Mouse (Mus musculus) heart, embryonic 15.5 days (tissue): ENCODE data around the gene Hcrtr2. TPM values are rescaled to one million over a fixed set of nuclear protein-coding genes. Genes with fewer than 3 reads are reported as not detected.

Experiments used
- ATAC-seq: fragments of 200-750 bp; cut with Nextera tagmentation; replicated peaks from 2 replicates; pipeline ENCODE4 v1.8.0; 2017; ENCODE audit warnings: low read depth, moderate TSS enrichment; ENCODE audit not compliant: insufficient number of reproducible peaks, insufficient read depth, low FRiP score
- H3K27ac ChIP-seq: fragments of 300-500 bp; sonication (generic); 2 replicates; pipeline ENCODE4 v1.5.1; 2015; ENCODE audit warnings: mild to moderate bottlenecking, inconsistent platforms
- H3K27me3 ChIP-seq: fragments of 300-500 bp; sonication (generic); 2 replicates; pipeline ENCODE4 v1.6.1; 2015; ENCODE audit warnings: inconsistent platforms
- H3K36me3 ChIP-seq: fragments of 300-500 bp; sonication (generic); 2 replicates; pipeline ENCODE4 v1.6.1; 2015; ENCODE audit warnings: mild to moderate bottlenecking, inconsistent platforms
- H3K4me1 ChIP-seq: fragments of 300-500 bp; sonication (generic); replicated peaks from 2 replicates; pipeline ENCODE4 v1.6.1; 2015; ENCODE audit warnings: inconsistent platforms
- H3K4me2 ChIP-seq: fragments of 300-500 bp; sonication (generic); 2 replicates; pipeline ENCODE4 v1.6.1; 2015; ENCODE audit warnings: inconsistent platforms, mild to moderate bottlenecking, moderate library complexity
- H3K4me3 ChIP-seq: fragments of 300-500 bp; sonication (generic); 2 replicates; pipeline ENCODE4 v1.5.1; 2015; ENCODE audit warnings: mild to moderate bottlenecking, inconsistent platforms
- H3K9ac ChIP-seq: fragments of 300-500 bp; sonication (generic); 2 replicates; pipeline ENCODE4 v1.6.1; 2015; ENCODE audit warnings: mild to moderate bottlenecking, inconsistent platforms
- H3K9me3 ChIP-seq: fragments of 300-500 bp; sonication (generic); replicated peaks from 2 replicates; pipeline ENCODE4 v1.6.1; 2016; ENCODE audit warnings: inconsistent platforms
- WGBS: fragments of 180-500 bp; shearing (Covaris S2); methylation state at CpG from one replicate; pipeline ENCODE4 v1.1.7; 2015; ENCODE audit warnings: mixed read lengths; 5-methylcytosine and 5-hydroxymethylcytosine counted together
- polyA plus RNA-seq: library from polyadenylated mRNA; unstranded; fragments of >200 nt; fragmentation: Nextera tagmentation; extraction: Ambion mirVana; gene quantifications from 2 replicates; pipeline ENCODE4 v1.2.1, GENCODE M21; 2015

Gene Hcrtr2
- polyA plus RNA-seq, 1 experiment from 2014 or later = 0.05 TPM

DNA sequence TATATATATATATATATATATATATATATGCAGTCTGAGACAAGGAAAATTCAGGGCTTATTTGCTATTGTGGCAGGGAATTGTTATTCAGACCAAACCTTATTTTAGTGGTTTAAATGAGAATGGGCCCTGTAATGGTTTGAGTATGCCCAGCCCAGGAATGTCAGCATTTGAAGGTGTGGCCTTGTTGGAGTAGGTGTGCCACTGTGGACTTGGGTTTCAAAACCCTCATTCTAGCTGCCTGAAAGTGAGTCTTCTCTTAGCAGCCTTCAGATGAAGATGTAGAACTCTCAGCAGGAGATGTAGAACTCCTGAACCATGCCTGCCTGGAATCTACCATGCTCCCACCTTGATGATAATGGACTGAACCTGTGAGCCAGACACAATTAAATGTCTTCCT lies 9.7 kb downstream of the Hcrtr2 start:
- no peaks in the 10 kb centered on the region for H3K9me3 ChIP-seq
- H3K4me1 ChIP-seq = no peaks in the 10 kb centered on the region
- H3K27me3 ChIP-seq = no peaks in the 10 kb centered on the region
- H3K27ac ChIP-seq = no peak overlapping the region
- no peak overlapping the region for H3K9ac ChIP-seq
- ATAC-seq = no peak
- H3K4me3 ChIP-seq = no peak overlapping the region
- no peaks in the 10 kb centered on the region for H3K36me3 ChIP-seq
- H3K4me2 ChIP-seq = no peak overlapping the region

DNA sequence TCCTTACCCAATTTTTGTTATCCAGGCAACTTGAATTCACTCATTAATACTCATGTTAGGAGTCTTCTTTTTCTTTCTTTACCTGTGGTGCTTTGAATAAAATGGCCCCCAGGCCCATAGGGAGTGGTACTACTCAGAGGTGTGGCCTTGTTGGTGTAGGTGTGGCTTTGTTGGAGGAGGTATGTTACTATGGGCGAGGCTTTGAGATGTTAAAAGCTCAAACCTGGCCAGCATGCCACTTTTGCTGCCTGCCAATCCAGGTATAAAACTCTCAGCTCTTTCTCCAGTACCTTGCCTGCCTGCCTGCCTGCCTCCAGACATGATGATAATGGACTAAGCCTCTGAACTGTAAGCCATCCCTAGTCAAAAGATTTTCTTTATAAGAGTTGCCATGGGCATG lies 11.4 kb downstream of the Hcrtr2 start:
- no peaks in the 10 kb centered on the region for H3K36me3 ChIP-seq
- no peak overlapping the region for H3K27ac ChIP-seq
- H3K9ac ChIP-seq = no peak overlapping the region
- no peaks in the 10 kb centered on the region for H3K27me3 ChIP-seq
- no peaks in the 10 kb centered on the region for H3K9me3 ChIP-seq
- ATAC-seq = no peak
- no peak overlapping the region for H3K4me3 ChIP-seq
- H3K4me1 ChIP-seq = no peaks in the 10 kb centered on the region
- WGBS = 35% methylated on average over 1 of the region's 1 CpGs
- H3K4me2 ChIP-seq = no peak overlapping the region

DNA sequence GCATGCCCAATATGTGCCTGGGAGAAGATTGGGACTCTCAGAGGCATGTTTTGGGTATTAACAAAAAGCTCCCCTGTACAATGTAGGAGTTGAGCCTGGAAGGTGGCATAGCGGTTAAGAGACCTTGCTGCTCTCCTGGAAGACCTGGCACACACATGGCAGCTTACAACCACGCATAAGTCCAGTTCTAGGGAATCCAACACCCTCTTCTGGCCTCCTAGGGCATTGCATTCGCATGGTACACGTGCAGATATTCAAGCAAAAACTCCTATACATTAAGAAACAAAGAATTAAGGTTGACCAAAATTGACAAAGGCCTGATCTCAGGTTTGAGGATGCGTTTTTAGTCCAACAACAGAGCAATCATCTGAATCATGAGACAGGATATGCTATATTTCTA lies 32.3 kb downstream of the Hcrtr2 start:
- no peak overlapping the region for H3K27ac ChIP-seq
- no peaks in the 10 kb centered on the region for H3K9me3 ChIP-seq
- H3K36me3 ChIP-seq = no peaks in the 10 kb centered on the region
- 66% methylated on average over 5 of the region's 5 CpGs for WGBS
- no peak overlapping the region for H3K4me2 ChIP-seq
- ATAC-seq = no peak
- H3K27me3 ChIP-seq = no peaks in the 10 kb centered on the region
- H3K4me1 ChIP-seq = no peaks in the 10 kb centered on the region
- no peak overlapping the region for H3K4me3 ChIP-seq
- no peak overlapping the region for H3K9ac ChIP-seq

DNA sequence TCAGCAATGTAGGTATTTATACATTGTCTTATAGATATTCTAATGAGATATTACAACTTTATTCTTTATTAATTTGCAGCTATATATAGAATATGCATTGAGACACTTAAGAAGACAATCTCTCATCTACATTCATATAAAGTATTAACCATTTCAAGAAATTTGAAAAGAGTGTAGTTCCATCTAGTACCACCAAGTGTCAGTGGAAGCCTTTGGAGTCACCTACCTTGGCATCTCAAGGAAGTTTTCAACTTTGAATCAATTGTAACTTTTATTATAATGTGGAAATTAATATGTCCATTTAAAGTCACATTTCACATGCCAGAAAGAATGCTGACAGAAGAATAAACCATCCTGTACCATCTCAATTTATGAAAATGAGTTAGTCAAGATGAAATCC lies 52.8 kb downstream of the Hcrtr2 start:
- Histone ChIP-seq H3K4me1 (no peaks in the 10 kb centered on the region), H3K27me3 (no peaks in the 10 kb centered on the region), H3K27ac (no peak overlapping the region), H3K4me3 (no peak overlapping the region), H3K9me3 (no peaks in the 10 kb centered on the region), H3K9ac (no peak overlapping the region), H3K36me3 (no peaks in the 10 kb centered on the region), H3K4me2 (no peak overlapping the region)
- ATAC-seq = no peak

DNA sequence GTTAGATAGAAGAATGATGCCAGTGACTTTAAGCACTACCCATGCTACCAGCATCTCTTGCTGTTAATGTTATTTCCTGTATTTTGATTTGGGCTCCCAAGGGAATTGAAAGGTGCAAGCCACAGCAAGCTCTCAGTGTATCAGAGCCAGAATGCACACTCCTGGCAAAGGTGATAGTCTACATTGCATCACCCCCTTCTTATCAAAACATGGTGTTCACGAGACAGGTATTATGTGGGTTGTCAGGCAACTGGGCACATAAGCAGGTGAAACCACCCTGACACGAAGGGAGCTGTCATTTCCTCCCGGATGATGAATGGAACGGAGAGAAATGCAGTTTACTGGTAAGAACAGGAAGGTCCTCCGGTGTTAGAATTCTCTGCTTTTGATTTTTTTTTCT lies 65.9 kb downstream of the Hcrtr2 start:
- WGBS = 72% methylated on average over 5 of the region's 5 CpGs
- no peak for ATAC-seq
- H3K4me2 ChIP-seq = no peak overlapping the region

DNA sequence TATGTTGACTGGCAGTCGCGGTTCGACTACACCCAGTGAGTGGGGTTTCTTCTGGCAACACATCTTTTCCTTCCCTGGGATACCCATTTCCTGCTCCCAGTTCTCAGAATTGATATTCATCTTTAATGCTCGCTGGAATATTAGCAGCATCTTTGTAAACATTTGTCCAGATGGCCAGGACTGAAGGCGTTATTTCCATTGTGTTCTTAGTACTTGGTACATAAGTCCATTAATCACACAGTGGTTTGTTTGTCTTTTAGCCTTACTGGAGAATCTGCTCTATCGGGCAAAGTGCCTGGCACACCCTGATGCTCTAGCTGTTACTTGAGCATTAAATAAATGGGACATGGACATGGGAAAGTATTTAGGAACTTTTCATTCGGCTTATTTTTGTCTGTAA lies 71.1 kb downstream of the Hcrtr2 start:
- WGBS = 79% methylated on average over 7 of the region's 7 CpGs
- H3K27me3 ChIP-seq = no peaks in the 10 kb centered on the region

More for the DNA sequence above, 65.9 kb downstream of the Hcrtr2 start:
- no peak overlapping the region for H3K27ac ChIP-seq
- H3K27me3 ChIP-seq = no peaks in the 10 kb centered on the region
- H3K4me3 ChIP-seq = no peak overlapping the region
- no peaks in the 10 kb centered on the region for H3K36me3 ChIP-seq
- H3K9me3 ChIP-seq = no peaks in the 10 kb centered on the region
- no peaks in the 10 kb centered on the region for H3K4me1 ChIP-seq
- H3K9ac ChIP-seq = no peak overlapping the region

DNA sequence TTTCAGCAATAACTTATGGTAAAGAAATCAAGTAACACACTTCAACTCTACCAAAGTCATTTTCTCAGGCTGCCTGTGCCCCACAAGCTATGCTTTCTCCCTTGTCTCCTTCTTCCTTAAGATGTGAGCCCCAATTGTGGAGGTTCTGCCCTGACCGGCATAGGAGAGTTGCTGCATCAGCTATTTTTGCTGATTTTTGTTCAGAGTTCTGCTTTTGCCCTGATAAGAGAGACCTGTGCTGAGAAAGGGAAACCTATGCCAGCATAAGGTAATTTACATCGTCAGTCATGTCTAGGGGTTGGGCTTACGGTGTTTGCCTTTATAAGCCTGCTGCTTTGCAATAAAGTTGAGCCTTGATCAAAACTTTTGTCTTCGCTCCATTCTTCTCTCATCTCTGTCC lies 71.5 kb downstream of the Hcrtr2 start:
- Histone ChIP-seq H3K36me3 (no peaks in the 10 kb centered on the region), H3K27ac (no peak overlapping the region), H3K4me1 (no peaks in the 10 kb centered on the region), H3K9me3 (no peaks in the 10 kb centered on the region), H3K27me3 (no peaks in the 10 kb centered on the region), H3K9ac (no peak overlapping the region), H3K4me3 (no peak overlapping the region), H3K4me2 (no peak overlapping the region)
- WGBS = 84% methylated on average over 4 of the region's 4 CpGs
- ATAC-seq = no peak

More for the DNA sequence above, 71.1 kb downstream of the Hcrtr2 start:
- Histone ChIP-seq H3K4me2 (no peak overlapping the region), H3K27ac (no peak overlapping the region), H3K9me3 (no peaks in the 10 kb centered on the region), H3K9ac (no peak overlapping the region), H3K4me3 (no peak overlapping the region), H3K36me3 (no peaks in the 10 kb centered on the region), H3K4me1 (no peaks in the 10 kb centered on the region)
- no peak for ATAC-seq

DNA sequence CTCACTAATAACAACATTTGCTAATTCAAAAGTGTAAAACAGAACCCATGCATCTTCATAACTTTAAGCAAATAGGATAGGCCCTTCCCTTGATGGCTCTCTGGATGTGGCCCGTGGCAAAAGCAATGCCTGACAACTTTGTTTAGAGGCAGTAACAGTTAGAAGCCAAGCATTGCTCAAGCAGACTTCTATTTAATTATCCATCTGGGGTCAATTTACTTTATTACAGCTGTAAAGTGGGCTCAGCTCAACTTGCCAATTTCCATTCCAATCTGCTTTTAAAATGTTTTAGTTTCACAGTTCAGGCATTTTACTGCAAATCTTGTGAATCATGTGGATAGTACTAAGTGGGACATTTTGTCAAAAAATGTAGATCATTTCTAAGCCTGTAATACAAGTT lies 81.3 kb downstream of the Hcrtr2 start:
- Histone ChIP-seq H3K36me3 (no peaks in the 10 kb centered on the region), H3K4me1 (0 out of 2 replicates have a peak, but pooled peaks cover 1% of the 10 kb centered on the region), H3K4me2 (no peak overlapping the region), H3K9me3 (no peaks in the 10 kb centered on the region), H3K9ac (no peak overlapping the region), H3K4me3 (no peak overlapping the region), H3K27ac (no peak overlapping the region), H3K27me3 (no peaks in the 10 kb centered on the region)
- ATAC-seq = no peak
- 61% methylated on average over 1 of the region's 1 CpGs for WGBS

DNA sequence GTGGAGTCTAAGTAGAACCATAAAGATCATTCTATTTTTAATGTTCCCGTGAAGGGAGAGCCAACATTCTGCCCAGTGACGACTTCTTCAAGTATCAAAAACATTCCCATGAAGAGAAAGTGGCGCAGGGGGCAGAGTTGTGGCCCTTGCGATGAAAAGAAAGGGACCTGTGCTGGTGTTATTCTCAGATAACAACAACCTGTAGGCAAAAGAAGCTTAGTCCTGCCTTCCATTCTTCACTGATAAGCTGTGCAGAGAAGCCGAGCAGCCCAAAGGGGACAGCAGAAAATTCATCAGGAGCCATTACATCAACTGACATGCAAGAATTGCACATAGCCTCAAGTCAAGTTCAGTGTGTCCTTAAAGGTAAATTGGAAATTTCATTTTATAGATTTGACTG lies 85.7 kb downstream of the Hcrtr2 start:
- Histone ChIP-seq H3K36me3 (no peaks in the 10 kb centered on the region), H3K4me1 (peaks cover 2% of the 10 kb centered on the region; the same call in 1 of the 2 replicates), H3K4me2 (0 out of 2 replicates have a peak overlapping the region, but pooled peaks have one; percentile 13), H3K4me3 (no peak overlapping the region), H3K9me3 (no peaks in the 10 kb centered on the region), H3K27ac (no peak overlapping the region), H3K27me3 (no peaks in the 10 kb centered on the region), H3K9ac (no peak overlapping the region)
- 39% methylated on average over 5 of the region's 5 CpGs for WGBS
- no peak for ATAC-seq

DNA sequence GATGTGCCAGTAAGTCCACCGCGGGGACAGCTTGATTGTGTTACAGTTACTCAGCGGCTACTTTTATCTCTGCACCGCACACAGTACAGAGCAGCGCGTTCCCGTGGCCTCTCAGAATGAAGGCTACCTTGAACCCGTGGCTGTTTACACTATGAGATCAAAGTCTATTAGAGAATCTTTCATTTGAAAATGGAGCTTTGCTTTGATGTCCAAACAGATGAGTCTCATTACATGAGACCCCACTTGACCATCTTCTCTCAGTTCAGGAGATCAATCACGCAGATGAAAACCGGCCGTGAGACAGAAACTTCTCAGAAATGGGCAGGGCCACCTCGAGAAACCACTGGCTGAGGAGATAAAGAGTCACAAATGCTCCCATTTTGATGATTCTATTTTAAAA lies 86.4 kb downstream of the Hcrtr2 start:
- 22% methylated on average over 12 of the region's 12 CpGs for WGBS
- no peaks in the 10 kb centered on the region for H3K36me3 ChIP-seq
- H3K9me3 ChIP-seq = no peaks in the 10 kb centered on the region
- H3K4me3 ChIP-seq = peak overlapping the region; percentile 57
- no peak overlapping the region for H3K27ac ChIP-seq
- peak overlapping the region; percentile 89 for H3K4me2 ChIP-seq
- H3K27me3 ChIP-seq = no peaks in the 10 kb centered on the region
- peaks cover 2% of the 10 kb centered on the region; the same call in 1 of the 2 replicates for H3K4me1 ChIP-seq
- H3K9ac ChIP-seq = no peak overlapping the region
- ATAC-seq = no peak

DNA sequence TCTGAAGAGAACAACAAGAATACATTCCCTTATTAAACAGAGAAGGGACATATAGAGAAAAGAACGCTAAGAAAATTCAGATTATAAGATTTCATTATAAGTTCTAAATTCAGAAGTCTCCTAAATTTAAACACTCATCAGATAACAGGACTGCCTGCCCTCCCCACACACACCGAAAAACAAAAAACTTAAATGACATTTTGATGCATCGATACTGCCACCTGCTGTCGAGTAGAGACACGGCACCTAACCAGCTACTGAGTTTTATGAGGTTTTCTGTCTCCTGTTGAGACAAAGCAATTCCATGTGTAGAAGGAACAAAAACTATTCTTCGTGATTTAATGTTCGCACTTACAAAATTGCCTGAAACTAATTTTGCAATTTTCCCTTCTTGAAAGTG lies 87.0 kb downstream of the Hcrtr2 start:
- Histone ChIP-seq H3K36me3 (no peaks in the 10 kb centered on the region), H3K4me2 (peak overlapping the region; percentile 89), H3K9ac (no peak overlapping the region), H3K27me3 (no peaks in the 10 kb centered on the region), H3K4me3 (peak overlapping the region; percentile 57), H3K27ac (no peak overlapping the region), H3K4me1 (peaks cover 2% of the 10 kb centered on the region; the same call in 1 of the 2 replicates), H3K9me3 (no peaks in the 10 kb centered on the region)
- no peak for ATAC-seq
- 2% methylated on average over 7 of the region's 7 CpGs for WGBS

DNA sequence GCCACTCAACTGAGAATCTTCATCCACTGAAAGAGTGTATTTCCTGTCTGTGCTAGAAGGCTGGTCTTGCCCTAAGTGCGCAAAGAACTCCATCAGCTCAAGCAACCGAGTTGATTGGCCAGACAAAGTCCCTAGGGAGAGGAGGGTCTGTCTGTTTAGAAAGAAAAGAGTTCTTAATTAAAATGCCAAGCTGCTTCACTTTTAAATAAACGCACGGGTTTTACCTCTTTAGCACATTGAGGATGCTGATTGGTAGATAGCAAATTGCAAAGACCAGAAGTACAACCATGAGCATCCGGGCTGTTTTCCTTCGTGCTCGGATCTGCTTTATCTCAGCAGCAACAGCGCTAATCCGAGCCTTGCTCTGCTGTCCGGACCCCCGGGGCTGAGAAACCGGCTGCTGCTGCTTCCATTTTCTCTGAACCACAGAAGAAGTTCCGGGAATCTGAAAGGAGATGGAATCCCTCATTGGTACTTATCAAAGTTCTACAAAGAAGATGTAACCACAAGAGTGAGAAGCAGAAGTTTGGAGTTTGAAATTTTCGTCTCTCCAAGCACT lies 87.6 kb downstream of the Hcrtr2 start:
- Histone ChIP-seq H3K4me2 (peak overlapping the region; percentile 89), H3K9me3 (no peaks in the 10 kb centered on the region), H3K27ac (peak overlapping the region; percentile 31; the same call in 1 of the 2 replicates), H3K27me3 (no peaks in the 10 kb centered on the region), H3K4me1 (peaks cover 2% of the 10 kb centered on the region; the same call in 1 of the 2 replicates), H3K9ac (peak overlapping the region; percentile 55), H3K36me3 (no peaks in the 10 kb centered on the region), H3K4me3 (peak overlapping the region; percentile 57)
- 2% methylated on average over 14 of the region's 14 CpGs for WGBS
- no peak for ATAC-seq
